Mouse (Mus musculus): ENCODE data around the gene Timp2.

Timp2 gene

GRCm38 (mm10) chr11:118289562-118289961 is 66.0 kb downstream of the Timp2 start:
- DNase-seq, result no peak

GRCm38 (mm10) chr11:118289037-118289511 is 66.5 kb downstream of the Timp2 start:
- peak in 1 of 2 experiments; percentile 20 for DNase-seq

- DNase-seq, result peak; percentile 24 to 60
Observed at GRCm38 (mm10) chr11:118287573-118287972, 68.0 kb downstream of the Timp2 start.

- DNase-seq, result no peak
Observed at GRCm38 (mm10) chr11:118286434-118286833, 69.1 kb downstream of the Timp2 start.

- DNase-seq, result no peak
Observed at GRCm38 (mm10) chr11:118285791-118286190, 69.7 kb downstream of the Timp2 start.

GRCm38 (mm10) chr11:118280218-118280617 is 75.3 kb downstream of the Timp2 start:
- DNase-seq, result no peak

GRCm38 (mm10) chr11:118276328-118276727 is 79.2 kb downstream of the Timp2 start:
- no peak for DNase-seq

- DNase-seq, result no peak
Observed at GRCm38 (mm10) chr11:118275092-118275491, 80.4 kb downstream of the Timp2 start.

- peak in 1 of 2 experiments; percentile 61 for DNase-seq
Observed at GRCm38 (mm10) chr11:118269827-118270226, 85.7 kb downstream of the Timp2 start.

- no peak for DNase-seq
Observed at GRCm38 (mm10) chr11:118266666-118267046, 88.9 kb downstream of the Timp2 start.

GRCm38 (mm10) chr11:118266044-118266665 is 89.4 kb downstream of the Timp2 start:
- DNase-seq, result no peak

- no peak for DNase-seq
Observed at GRCm38 (mm10) chr11:118265621-118266020, 89.9 kb downstream of the Timp2 start.

GRCm38 (mm10) chr11:118263146-118263545 is 92.4 kb downstream of the Timp2 start:
- no peak for DNase-seq

- DNase-seq, result no peak
Observed at GRCm38 (mm10) chr11:118260081-118260480, 95.5 kb downstream of the Timp2 start.

GRCm38 (mm10) chr11:118259580-118259979 is 96.0 kb downstream of the Timp2 start:
- no peak for DNase-seq

GRCm38 (mm10) chr11:118256371-118256770 is 99.2 kb downstream of the Timp2 start:
- DNase-seq, result no peak

- peak; percentile 83 to 84 for DNase-seq
Observed at GRCm38 (mm10) chr11:118254159-118254951, 101.2 kb downstream of the Timp2 start.

GRCm38 (mm10) chr11:118253447-118254158 is 101.9 kb downstream of the Timp2 start:
- peak in 1 of 2 experiments; percentile 56 for DNase-seq
